Mouse (Mus musculus) thymus, postnatal 14 days (tissue): ENCODE measurements at regions not wholly inside any gene's neighbourhood (a gene's known extent, or its start where the extent isn't known, plus 50 kb on each side); places are given as distances from the start of the nearest gene placed in this dataset.
"Not testable (repeated sequence)": the region's sequence is repeated elsewhere in the genome, so short reads cannot be mapped to it uniquely, and the experiment has no call there.

Experiments used
- DNase-seq: peaks from one replicate; pipeline ENCODE4 v3.0.0; 2021

DNA sequence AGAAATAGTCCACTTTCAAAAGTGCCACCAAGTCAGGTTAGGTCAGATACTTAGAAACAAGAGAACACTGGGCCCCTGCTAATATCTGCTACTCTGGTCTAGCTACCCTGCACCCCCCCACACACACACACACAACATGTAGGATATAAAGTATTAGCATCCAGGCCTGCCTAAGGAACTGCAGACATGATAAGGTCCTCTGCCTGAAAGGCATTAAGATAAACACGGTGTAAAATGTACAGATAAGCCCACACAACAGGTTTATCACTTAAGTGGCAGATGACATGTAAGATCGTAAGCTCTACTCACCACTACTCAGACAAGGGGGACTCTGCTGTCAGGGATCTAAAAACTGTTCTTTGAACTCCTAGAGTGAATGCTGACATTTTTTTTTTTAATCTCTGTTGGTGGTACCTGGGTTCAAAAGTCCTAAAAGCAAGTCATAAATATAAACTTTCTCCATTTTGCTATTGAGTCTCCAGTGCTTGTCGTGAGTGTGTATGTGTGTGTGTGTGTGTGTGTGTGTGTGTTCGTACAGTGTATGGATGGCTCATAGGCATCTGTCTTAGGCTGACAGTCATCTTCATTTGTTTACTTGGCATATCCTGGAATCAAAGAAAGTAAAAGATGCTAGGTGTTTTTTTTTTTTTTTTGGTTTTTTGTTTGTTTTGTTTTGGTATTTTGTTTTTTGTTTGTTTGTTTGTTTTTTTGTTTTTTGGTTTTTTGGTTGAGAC lies 52.2 kb downstream of the Gm9817 start:
- DNase-seq = no peak

DNA sequence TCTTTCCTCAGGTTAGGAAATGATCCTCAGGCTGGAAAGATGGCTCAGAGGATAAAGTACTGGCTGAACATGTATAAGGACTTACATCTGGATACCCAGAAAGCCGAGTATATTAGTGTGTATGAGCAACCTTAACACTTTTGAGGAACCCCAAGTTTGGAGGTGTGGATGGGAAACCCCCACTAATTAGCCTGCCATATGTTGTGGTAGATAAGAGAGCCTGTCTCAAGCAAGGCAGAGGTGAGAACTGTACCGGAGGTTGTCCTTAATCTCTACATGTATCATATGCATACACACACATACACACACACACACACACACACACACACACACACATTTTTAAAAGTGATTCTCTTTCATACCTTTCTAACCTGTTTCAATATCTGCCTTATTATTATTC lies 62.1 kb downstream of the Gm9817 start:
- DNase-seq = no peak

DNA sequence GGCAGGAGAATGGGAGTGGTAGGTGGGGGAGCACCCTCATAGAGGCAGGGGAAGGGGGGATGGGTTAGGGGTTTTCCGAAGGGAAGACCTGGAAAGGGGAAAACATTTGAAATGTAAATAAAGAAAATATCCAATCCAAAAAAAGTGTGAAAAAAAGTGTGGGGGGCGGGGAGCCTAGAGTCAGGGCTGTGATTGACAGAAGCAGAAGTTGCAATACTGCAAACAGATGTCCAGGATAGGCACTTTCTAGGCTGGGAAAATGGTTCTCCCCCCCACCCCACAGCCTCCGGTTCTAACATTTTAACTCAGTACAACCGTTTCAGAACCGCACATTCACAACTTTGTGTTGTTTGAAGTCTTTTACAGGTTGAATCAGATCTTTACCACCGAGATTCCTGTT lies 66.6 kb downstream of the Gm9817 start:
- DNase-seq = no peak

DNA sequence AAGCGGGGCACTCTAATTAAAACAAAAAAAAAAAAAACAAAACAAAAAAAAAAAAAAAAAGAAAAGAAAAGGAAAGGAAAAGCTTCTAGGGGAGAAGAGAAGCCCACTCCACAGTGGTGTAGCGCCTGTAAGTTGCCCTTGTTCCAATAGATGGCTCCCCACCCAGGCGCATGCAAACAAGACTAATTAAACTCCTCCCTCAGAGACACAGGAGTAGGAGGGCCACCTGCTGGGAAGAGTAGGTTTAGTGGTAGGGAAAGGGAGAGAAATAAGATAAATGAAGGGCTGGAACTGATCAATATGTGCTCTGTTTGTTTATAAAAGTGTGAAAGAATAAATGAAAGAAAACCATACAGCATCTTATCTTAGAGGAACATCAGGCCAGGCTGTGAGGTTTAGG lies 77.7 kb downstream of the Gm9817 start:
- DNase-seq = peak; percentile 11

DNA sequence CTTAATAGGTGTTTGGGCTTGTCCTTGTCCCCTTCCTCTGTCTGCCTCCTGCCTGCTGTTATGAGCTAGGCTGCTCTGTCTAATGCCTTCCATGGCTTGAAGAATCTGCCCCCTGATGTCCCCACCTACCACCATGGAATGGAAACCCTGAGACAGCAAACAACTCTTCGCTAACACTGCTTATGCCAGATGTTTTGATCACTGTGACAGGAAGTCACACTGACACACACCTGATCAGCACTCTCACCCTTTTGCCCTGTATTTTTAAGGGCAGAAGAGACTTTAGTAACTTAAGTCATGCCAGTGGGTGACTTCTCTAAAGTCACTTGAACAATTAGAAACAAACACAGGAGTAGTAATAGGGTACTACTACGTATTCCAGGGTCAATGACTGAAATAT lies 78.5 kb downstream of the Gm9817 start:
- peak; percentile 26 for DNase-seq

DNA sequence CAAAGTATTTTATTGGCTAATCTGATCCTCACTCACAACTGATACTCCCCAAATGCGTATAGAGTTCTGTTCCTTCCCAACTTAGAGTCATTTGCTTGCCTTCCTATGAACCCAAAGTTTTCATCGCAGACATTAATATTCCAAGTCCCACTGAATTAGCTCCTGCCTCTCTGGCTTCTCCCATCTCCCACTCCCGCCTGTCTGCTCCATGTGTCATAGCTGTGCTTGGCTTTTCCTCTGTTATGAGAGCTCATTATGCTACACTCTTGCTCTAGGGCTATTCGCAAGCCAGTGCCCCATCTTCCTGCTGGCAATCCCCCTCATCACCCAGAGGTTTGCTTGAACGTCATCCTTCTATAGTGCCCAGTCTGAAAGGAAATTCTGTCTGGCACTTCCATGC lies 81.8 kb downstream of the Gm9817 start:
- no peak for DNase-seq

DNA sequence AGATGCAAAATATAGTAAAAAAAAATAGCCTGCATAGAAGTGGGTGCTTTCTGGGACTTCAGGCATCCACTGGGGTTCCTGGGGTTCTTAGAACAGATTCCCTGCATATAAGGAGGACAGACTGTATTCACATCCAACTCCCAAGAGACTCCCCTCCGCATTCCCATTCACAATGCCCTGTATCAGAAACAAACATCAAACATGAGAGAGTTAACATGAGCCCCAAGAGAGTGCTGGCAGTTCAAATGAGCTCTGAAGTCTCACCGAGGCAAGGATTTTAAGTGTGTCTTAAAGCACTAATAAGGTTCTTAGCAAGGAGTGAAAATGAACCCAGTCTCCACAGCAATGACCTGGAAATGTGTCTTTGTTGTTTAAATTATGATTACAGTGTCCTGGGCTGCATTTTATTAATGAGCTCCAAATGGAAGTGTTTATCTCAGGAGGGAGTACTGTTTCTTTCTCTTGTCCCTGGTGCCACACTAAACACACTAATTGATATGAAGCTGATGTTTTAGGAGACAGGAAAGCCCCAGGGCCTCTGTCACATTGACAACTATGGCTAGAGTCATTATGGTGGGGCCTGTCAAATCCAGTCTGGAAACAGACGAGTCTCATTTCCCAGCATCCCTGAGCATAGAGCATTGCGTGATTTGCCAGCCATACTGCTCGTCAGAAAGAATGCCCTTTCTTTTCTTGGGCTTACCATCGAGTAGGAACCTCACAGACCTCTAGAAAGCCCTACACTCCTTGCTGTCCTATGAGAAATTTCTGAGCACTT lies 85.7 kb downstream of the Gm9817 start:
- DNase-seq = no peak

DNA sequence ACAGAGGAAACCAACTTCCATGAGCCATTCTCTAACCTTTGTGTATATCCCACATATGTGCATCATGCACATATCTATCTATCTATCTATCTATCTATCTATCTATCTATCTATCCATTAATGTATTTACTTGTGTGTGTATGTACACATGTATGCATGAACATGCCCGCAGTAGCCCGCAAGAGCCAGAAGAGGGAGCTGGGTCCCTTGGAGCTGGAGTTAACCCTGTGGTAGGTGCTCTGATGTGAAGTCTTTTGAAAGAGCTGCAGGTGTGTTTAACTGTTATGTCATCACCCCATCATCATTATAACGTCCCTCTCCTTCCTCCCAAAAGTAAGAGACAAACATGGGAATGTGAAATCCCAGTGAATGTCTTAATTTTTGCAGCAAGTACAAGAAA lies 86.7 kb downstream of the Gm9817 start:
- peak; percentile 32 for DNase-seq

DNA sequence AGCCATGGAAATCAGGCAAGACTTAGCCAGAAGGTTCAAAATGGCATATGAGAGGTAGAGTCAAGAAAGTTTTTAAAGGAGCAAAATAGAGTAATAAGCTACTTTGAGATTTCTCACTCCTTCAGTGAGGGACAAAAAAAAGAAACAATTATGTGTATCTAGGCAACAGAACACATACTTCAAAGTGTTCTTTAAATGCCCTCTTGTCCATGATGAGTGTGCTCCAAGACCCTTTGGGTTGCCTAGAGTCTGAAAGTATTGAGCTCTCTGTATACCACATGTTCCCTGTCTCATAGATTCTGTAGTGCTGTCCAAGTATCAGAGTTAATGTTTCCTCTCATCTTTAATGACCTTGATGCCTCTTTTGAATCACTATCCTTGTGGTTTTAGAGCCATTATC lies 91.2 kb downstream of the Gm9817 start:
- DNase-seq = no peak

DNA sequence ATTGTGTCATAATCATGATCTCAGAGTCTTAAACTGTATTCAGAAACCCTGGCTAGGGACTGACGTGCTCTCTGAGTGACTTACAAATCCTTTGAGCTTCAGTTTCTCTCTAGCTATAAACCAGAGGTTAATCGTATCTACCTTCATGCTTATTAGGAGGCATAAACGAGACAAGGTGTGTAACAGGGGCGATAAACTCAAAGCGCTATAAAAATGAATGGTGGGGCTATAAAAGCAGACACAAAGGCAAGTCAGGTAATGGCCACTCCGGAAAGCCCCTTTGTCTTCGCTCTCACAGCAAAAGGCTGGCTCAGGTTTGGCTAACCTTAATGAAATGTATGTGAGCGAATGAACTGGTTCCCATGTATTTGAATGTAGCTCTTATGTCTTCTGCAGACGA lies 94.6 kb downstream of the Gm9817 start:
- DNase-seq = no peak

DNA sequence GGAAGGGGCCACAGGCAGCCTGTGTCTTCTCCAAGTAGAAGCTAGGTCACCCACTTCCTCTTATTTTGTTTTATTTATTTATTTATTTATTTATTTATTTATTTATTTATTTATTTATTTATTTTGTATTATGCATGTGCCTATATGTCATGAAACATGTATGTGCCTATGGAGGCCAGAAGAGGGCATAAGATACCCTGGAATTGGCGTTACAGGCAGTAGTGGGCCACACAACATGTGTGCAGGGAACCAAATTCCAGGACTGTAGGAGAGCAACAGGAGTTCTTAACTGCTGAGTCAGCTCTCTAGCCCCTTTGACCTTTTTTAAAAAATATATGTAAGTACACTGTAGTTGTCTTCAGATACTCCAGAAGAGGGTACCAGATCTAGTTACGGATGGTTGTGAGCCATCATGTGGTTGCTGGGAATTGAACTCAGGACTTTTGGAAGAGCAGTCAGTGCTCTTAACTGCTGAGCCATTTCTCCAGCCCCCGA lies 97.3 kb downstream of the Gm9817 start:
- DNase-seq = not testable (repeated sequence)

DNA sequence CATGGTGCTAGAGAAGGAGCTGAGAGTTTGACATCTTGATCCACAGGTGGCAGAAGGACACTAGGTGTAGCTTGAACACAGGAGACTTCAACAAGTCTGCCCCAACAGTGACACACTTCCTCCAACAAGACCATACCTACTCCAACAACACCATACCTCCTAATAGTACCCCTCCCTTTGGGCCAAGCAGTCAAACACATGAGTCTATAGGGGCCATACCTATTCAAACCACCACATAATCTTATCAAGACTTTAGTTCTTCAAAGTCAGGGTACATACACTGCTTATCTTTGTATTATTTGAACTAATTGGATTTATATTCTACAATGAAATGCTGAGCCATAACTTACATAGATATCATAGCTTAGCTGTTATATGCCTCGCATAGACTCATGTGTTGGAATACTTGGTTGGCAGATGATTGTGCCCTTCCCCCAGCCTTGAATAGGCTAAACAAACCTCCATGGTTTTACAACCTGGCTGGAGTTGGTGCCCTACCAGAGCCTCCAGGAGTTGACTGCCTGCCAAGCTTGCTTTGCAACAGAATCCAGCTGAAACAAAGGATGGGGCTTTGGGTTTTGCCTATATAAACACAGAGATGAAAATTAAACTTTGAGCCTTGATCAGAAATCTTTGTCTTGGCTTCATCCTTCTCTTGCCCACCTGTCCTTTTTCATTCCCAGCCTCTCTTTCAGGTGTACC lies 103.2 kb downstream of the Gm9817 start:
- DNase-seq = no peak

DNA sequence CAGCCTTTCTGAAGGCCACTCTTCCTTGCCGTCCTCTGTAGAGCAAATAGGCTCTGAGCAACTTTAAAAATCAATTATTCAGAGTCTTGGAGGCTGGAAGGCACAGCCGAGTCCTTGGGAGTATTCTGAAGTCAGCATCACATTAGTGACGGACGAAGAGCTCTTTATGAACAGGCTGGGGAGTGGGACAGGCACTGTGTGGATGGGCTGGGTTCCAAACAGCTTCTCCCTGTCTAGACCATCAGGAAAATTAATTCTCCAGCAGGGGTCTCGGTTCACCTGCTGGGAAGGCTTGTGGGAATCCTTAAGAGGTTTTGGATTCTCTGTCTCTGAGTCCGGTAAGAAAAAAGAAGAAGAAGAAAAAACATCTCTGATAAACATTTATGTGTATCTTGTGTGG lies 110.9 kb downstream of the Gm9817 start:
- DNase-seq = no peak

DNA sequence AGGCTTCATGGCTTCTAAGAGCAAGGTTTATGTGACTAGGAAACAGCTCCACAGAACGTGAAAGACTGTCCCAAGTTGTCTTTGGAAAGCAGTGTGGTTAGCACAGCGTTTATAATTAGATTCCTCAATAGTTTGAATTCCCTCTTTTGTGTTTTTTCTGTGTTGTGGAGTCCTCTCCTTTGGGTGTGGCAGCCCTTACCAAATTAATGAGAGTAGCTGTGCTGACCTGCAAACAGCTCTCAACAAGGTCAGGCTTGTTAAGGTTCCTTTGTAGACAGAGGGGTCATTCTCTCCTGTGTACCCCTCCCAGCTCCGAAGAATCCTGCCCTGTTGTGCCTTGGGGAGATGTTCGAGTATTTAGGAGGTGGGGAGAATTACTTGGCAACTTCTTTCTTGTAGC lies 111.7 kb downstream of the Gm9817 start:
- no peak for DNase-seq

DNA sequence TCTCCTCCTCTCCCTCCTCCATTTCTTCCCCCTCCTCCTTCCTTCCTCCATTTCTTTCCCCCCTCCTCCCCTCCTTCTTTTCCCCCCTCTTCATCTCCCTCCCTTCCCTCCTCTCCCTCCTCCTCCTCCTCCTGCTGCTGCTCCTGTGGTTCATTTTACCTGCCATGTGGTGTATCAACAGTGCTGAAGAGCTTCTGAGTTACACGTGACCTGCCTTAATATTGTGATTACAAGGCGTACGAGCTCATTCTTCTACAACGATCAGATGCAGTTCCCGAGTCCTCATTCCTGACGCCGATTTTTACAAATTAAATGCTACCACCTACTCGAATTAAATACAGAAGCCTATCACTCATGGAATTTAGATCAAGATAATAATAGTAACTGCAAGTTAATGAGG lies 113.6 kb downstream of the Gm9817 start:
- no peak for DNase-seq

DNA sequence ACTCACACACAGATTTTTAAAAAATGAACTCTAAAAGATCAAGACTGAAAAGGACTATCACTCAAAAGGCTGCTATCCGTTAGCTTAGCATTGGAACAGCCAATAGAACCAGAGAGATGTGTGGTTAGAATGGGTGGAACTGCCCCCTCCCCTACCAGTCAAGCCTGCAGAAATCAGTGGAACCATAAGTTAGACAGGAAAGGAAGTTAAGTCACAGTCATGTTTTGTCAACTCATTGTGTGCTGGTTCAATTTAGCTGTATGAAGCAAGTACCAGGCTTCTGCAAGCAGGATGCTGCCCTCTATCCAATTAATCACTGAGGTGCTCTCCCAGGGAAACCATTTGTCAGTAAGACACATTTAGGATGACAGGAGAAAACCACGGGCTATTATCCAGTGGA lies 117.1 kb downstream of the Gm9817 start:
- no peak for DNase-seq

DNA sequence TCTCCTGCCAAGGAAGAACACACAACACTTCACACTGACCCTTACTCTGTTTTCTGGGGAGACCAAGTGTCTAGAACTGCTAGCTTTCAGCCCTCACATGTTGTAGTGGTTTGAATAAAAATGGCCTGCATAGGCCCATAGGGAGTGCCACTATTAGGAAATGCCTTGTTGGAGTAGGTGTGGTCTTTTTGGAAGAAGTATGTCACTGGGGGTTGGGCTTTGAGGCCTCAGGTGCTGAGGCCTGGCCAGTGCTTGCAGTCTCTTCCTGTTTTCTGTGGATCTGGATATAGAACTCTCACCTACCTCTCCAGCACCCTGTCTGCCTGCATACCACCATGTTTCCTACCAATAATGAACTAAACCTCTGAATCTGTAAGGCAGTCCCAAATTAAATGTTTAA lies 117.9 kb downstream of the Gm9817 start:
- DNase-seq = no peak

DNA sequence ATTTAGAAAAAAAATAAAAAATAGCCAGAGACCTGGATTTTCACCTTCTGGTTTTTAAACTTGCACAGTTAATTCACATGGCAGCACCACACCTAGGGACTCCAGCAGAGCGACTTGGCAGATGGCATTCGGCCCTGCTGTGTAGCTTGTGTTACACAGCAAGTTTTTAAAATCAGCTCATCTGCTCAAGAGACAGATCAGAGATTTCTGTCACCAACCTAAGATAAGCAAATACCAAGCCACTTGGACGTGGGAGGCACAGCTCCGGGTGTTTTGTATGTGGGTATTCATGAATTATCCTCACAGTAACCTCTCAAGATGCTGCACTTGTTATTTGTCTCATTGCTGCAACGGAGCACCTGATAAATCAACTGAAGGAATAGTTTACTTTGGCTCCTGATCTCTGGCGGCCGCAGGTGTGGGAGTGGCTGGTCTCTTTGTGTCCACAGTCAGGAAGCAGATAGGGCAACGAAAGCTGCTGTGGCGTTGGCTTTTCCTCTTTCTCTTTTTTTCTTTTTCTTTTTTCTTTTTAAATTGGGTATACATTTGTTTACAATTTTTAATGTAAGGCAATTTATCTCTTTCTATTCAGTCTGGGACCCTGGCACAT lies 122.1 kb downstream of the Gm9817 start:
- no peak for DNase-seq

DNA sequence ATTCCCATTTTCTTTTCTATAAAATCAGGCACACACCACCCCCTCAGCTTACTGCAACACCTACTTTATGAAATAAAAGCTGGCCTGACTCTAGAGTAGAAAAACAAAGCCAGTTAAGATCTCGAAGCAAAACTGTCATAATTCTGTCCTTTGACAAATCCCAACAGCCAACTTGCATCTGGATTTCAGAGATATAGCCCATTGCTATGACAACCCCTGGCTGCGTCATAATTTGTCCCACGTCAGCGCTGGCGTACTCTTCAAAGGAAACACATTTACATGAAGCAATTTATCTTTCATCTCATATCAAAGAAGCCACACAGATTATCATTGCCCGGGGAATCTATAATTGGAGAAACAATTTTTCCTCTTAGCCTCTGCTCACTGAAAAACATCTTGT lies 126.4 kb downstream of the Gm9817 start:
- no peak for DNase-seq

DNA sequence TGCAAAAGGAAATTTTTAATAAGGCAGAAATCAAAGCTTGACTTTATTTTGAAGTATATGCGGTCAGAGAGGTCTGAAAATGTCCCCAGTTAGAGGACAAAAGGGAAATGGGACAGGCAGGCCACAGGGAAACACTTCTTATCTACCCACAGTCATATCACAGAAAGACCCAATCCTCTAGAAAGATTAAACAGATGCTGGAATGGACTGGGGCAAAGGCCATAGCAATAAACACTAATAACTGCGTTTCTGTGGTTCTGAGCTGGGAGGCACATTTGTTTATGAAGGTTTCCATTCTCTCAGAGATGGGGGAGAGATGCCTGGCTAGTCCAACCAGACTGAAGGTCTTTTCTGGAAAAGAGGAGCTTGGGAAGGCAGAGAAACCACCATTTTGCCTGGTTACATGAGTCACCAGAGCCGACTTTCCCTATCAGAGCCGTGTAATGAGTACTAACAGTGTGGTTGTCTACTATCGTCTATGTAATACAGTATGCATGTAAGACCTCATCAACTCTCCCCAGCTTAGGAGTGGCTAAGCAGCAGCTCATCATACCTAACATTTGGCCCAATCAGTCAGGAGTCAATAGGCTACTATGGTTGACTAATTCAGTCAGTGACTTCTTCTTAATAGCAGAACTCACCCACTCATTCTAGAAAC lies 130.2 kb downstream of the Gm9817 start:
- no peak for DNase-seq

DNA sequence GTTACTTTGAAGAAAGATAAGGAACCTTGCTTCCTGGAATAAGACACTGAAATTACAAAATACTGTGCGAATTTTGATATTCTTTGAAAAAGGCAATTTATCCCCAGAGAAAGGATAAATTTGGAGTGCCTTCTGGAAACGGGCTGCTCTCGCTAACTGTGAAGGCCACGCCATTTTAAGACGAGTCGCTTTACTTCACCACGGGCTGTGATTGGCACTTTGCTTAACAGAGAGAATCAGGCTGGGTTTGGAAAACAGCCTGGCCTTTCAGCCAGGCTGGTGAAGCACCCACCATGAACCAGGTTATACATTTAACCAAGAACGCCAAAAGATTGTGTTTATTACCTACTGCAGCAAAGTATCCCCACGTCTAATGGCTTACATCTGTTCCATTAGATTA lies 132.7 kb downstream of the Gm9817 start:
- no peak for DNase-seq

DNA sequence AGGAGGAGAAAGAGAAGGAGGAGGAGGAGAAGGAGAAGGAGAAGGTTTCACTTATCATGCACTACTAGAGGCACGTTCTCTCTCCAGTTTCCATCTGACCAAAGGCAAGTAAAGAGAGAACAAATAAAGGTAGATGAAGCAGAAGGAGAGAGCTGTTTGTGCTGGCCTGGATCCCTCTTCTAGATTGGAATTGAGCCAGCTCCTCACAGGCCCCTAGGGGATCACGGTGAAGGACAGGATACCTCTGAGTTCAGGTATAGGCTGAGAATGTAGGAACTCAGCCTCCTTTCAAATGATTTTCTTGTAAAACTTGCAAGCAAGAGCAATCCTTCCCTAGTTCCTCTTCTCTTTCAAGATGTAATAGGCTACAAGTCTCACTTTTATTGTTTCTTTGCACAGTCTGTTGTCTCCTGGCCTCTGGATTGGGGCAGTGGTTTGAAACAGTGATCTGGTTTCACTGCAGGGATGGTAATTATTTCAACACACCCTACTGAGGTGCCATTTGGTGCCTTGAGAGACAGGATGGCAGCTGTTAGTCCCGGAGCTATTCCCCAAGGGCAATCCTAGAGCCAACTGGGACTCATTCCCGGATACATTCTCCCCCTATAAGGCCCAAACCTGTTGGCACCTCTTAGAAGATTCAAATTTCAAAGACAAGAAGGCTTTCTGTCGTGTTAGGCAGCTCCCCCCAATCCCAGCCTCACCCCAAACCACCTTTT lies 134.8 kb downstream of the Gm9817 start:
- no peak for DNase-seq
